Mouse (Mus musculus) CH12.LX (cell line): ENCODE results near the gene Tmem205. TPM values are rescaled to one million over a fixed set of nuclear protein-coding genes. Genes with fewer than 3 reads are reported as not detected.

Experiments
- DNase-seq: peaks from one replicate; pipeline ENCODE4 v3.0.0-alpha.2; 2013; ENCODE audit errors: extremely low read depth
- H3K27ac ChIP-seq: 2 replicates; pipeline ENCODE4 v1.5.1; 2012; ENCODE audit warnings: low read depth, mild to moderate bottlenecking, control low read depth, moderate library complexity; ENCODE audit not compliant: insufficient read depth
- H3K27me3 ChIP-seq: replicated peaks from 2 replicates; pipeline ENCODE3; 2012; ENCODE audit warnings: inconsistent platforms
- H3K36me3 ChIP-seq, 2 experiments: replicated peaks in 1 of 2; 2 replicates each; pipeline versions ENCODE3 to v1.6.1; 2012; ENCODE audit warnings: inconsistent platforms in 1 of 2, low read length in 1 of 2, mild to moderate bottlenecking in 1 of 2, mixed read lengths in 1 of 2, moderate library complexity in 1 of 2; ENCODE audit not compliant: control insufficient read depth in 1 of 2, insufficient read depth in 1 of 2
- H3K4me1 ChIP-seq, 2 experiments: 2 replicates each; pipeline ENCODE4 v1.6.1; 2012; ENCODE audit warnings: inconsistent platforms in 1 of 2, moderate library complexity in 1 of 2; ENCODE audit not compliant: insufficient read depth in 2 of 2, control insufficient read depth in 1 of 2
- H3K4me2 ChIP-seq: 2 replicates; pipeline ENCODE4 v1.6.1; 2012; ENCODE audit warnings: low read depth, mild to moderate bottlenecking, control low read depth; ENCODE audit not compliant: poor library complexity, insufficient read depth, severe bottlenecking
- H3K4me3 ChIP-seq, 3 experiments: fragments of 150-350 bp in 1 of 3; sonication (generic) in 1 of 3; replicated peaks in 1 of 3; 2 replicates each; pipeline versions ENCODE3 to v1.5.1; 2011 to 2012; ENCODE audit warnings: low read depth in 2 of 3, low read length in 2 of 3, mild to moderate bottlenecking in 2 of 3, moderate library complexity in 2 of 3, control low read depth in 1 of 3, improper control_type of control experiment in 1 of 3, inconsistent platforms in 1 of 3, mixed read lengths in 1 of 3; ENCODE audit not compliant: poor library complexity in 1 of 3
- H3K79me2 ChIP-seq: replicated peaks from 2 replicates; pipeline ENCODE4 v1.6.1; 2012; ENCODE audit warnings: mild to moderate bottlenecking, moderate library complexity; ENCODE audit not compliant: control insufficient read depth, poor library complexity, insufficient read depth, severe bottlenecking; ENCODE audit errors: extremely low read depth
- H3K9ac ChIP-seq: 2 replicates; pipeline ENCODE4 v1.6.1; 2012; ENCODE audit warnings: low read depth, mild to moderate bottlenecking, control low read depth, moderate library complexity; ENCODE audit not compliant: insufficient read depth
- H3K9me3 ChIP-seq: replicated peaks from 2 replicates; pipeline ENCODE3; 2012; ENCODE audit warnings: low read length, inconsistent platforms, mixed read lengths
- CHD1 ChIP-seq: IDR thresholded peaks from 2 replicates; pipeline ENCODE4 v1.6.1; 2012; ENCODE audit warnings: low read depth, low read length, improper control_type of control experiment, inconsistent platforms
- CHD2 ChIP-seq: IDR thresholded peaks from 2 replicates; pipeline ENCODE4 v1.6.1; 2011; ENCODE audit warnings: low read length, improper control_type of control experiment
- EP300 ChIP-seq: IDR thresholded peaks from 2 replicates; pipeline ENCODE4 v1.6.1; 2011; ENCODE audit warnings: low read length, improper control_type of control experiment
- GABPA ChIP-seq: IDR thresholded peaks from 2 replicates; pipeline ENCODE4 v1.6.1; 2012; ENCODE audit warnings: low read depth, low read length, improper control_type of control experiment, inconsistent platforms; ENCODE audit not compliant: insufficient replicate concordance
- IRF4 ChIP-seq: IDR thresholded peaks from 2 replicates; pipeline ENCODE4 v1.6.1; 2014; ENCODE audit warnings: low read depth, mild to moderate bottlenecking, inconsistent platforms, low read length, improper control_type of control experiment
- JUN ChIP-seq: IDR thresholded peaks from 2 replicates; pipeline ENCODE4 v1.6.1; 2011; ENCODE audit warnings: low read depth, mild to moderate bottlenecking, low read length, improper control_type of control experiment, moderate library complexity; ENCODE audit not compliant: insufficient read depth
- JUND ChIP-seq: conservative IDR thresholded peaks from 2 replicates; pipeline ENCODE4 v1.6.1; 2011; ENCODE audit warnings: low read depth, low read length, improper control_type of control experiment
- MAFK ChIP-seq: IDR thresholded peaks from 2 replicates; pipeline ENCODE4 v1.6.1; 2011; ENCODE audit warnings: low read length, improper control_type of control experiment; ENCODE audit not compliant: insufficient replicate concordance
- MAX ChIP-seq: IDR thresholded peaks from 2 replicates; pipeline ENCODE4 v1.6.1; 2011; ENCODE audit warnings: low read length, improper control_type of control experiment
- MEF2A ChIP-seq: IDR thresholded peaks from 2 replicates; pipeline ENCODE4 v1.6.1; 2014; ENCODE audit warnings: low read depth, mild to moderate bottlenecking, inconsistent platforms, low read length, improper control_type of control experiment, borderline replicate concordance
- MXI1 ChIP-seq: IDR thresholded peaks from 2 replicates; pipeline ENCODE4 v1.6.1; 2011; ENCODE audit warnings: mild to moderate bottlenecking, low read depth, low read length, improper control_type of control experiment
- MYC ChIP-seq: IDR thresholded peaks from 2 replicates; pipeline ENCODE4 v1.6.1; 2011; ENCODE audit warnings: low read depth, mild to moderate bottlenecking, improper control_type of control experiment, low read length
- NELFE ChIP-seq: IDR thresholded peaks from 2 replicates; pipeline ENCODE4 v1.6.1; 2011; ENCODE audit warnings: low read depth, low read length, improper control_type of control experiment
- NRF1 ChIP-seq: IDR thresholded peaks from 2 replicates; pipeline ENCODE4 v1.6.1; 2014; ENCODE audit warnings: low read depth, mild to moderate bottlenecking, inconsistent platforms, low read length, improper control_type of control experiment, moderate library complexity
- PAX5 ChIP-seq: IDR thresholded peaks from 2 replicates; pipeline ENCODE4 v1.6.1; 2012; ENCODE audit warnings: low read length, inconsistent platforms, mixed read lengths
- SIN3A ChIP-seq: IDR thresholded peaks from 2 replicates; pipeline ENCODE4 v1.6.1; 2012; ENCODE audit warnings: low read length, improper control_type of control experiment, inconsistent platforms
- SMC3 ChIP-seq: IDR thresholded peaks from 2 replicates; pipeline ENCODE4 v1.6.1; 2011; ENCODE audit warnings: low read depth, low read length, improper control_type of control experiment
- UBTF ChIP-seq: IDR thresholded peaks from 2 replicates; pipeline ENCODE4 v1.6.1; 2012; ENCODE audit warnings: low read depth, mild to moderate bottlenecking, inconsistent platforms, low read length, improper control_type of control experiment, moderate library complexity
- USF1 ChIP-seq: IDR thresholded peaks from 2 replicates; pipeline ENCODE4 v1.6.1; 2014; ENCODE audit warnings: low read depth, mild to moderate bottlenecking, inconsistent platforms, low read length, improper control_type of control experiment
- ZMIZ1 ChIP-seq: IDR thresholded peaks from 2 replicates; pipeline ENCODE4 v1.6.1; 2012; ENCODE audit warnings: low read depth, mild to moderate bottlenecking, inconsistent platforms, low read length, improper control_type of control experiment
- dilution Hi-C: fragments of 300-500 bp; cut with MboI; formaldehyde crosslinking; loops from 2 replicates; pipeline ENCODE4 v1.14.3; 2020; ENCODE audit warnings: low sequenced_read_pairs; ENCODE audit not compliant: extremely low pct_unique_long_range_greater_than_20kb, extremely low pct_ligation_motif_present
- in situ Hi-C: fragments of 300-500 bp; cut with MboI; formaldehyde crosslinking; loops from 3 replicates; pipeline ENCODE4 v1.14.3; 2019; ENCODE audit warnings: low sequenced_read_pairs, low pct_ligation_motif_present, low pct_unique_long_range_greater_than_20kb, mixed read lengths
- polyA plus RNA-seq: library from polyadenylated mRNA; unstranded; fragments of >175 nt; gene quantifications from 2 replicates; pipeline ENCODE4 v1.2.1, GENCODE M21; 2012; ENCODE audit warnings: low read depth; ENCODE audit not compliant: insufficient read length
- total RNA-seq, 2 experiments: library from RNA; depleted of rRNA; stranded (reverse); fragments of 300-350 nt in 1 of 2; fragments of >200 nt in 1 of 2; gene quantifications; 2 replicates each; pipeline ENCODE4 v1.2.3; 2012 to 2014

Gene Tmem205
- total and polyA plus RNA-seq, 3 experiments, result 0.87 to 2.9 (median 2.9) TPM

- DNase-seq, result no peak
- no peak overlapping the region for H3K4me2 ChIP-seq
- peaks cover 4 to 11% of the 10 kb centered on the region in 2 experiments; a peak in 2 of 4 replicates for H3K4me1 ChIP-seq
- no peak overlapping the region for H3K9ac ChIP-seq
- no peak overlapping the region for H3K27ac ChIP-seq
- no peak for TF ChIP-seq PAX5
- no peak for TF ChIP-seq MAX
- no peak for TF ChIP-seq EP300
- TF ChIP-seq MAFK, result no peak
- no peak for TF ChIP-seq CHD1
- no peak for TF ChIP-seq JUND
- TF ChIP-seq SIN3A, result no peak
- no peak for TF ChIP-seq NRF1
- H3K4me3 ChIP-seq, result no peak overlapping the region
- peaks cover 32% of the 10 kb centered on the region for H3K27me3 ChIP-seq
- H3K9me3 ChIP-seq, result no peaks in the 10 kb centered on the region
- dilution Hi-C loops (no loop called here), in situ Hi-C loops (no loop called here)
- no peaks in the 10 kb centered on the region for H3K36me3 ChIP-seq
- no peaks in the 10 kb centered on the region for H3K79me2 ChIP-seq
These were observed 3.3 kb downstream of the Tmem205 start for GRCm38 (mm10) chr9:21924099-21924493.

GRCm38 (mm10) chr9:21923490-21924098 is 3.8 kb downstream of the Tmem205 start:
- Histone ChIP-seq H3K79me2 (no peaks in the 10 kb centered on the region), H3K9me3 (no peaks in the 10 kb centered on the region), H3K36me3 (no peaks in the 10 kb centered on the region), H3K27me3 (peaks cover 27% of the 10 kb centered on the region)
- dilution Hi-C loops, result no loop called here
- DNase-seq, result no peak
- TF ChIP-seq SMC3 (no peak), MXI1 (no peak), NELFE (no peak), JUN (no peak), MAX (no peak), CHD2 (no peak), GABPA (no peak), PAX5 (no peak), EP300 (no peak), UBTF (no peak), MYC (no peak), SIN3A (no peak), ZMIZ1 (no peak), JUND (no peak), NRF1 (no peak), USF1 (no peak), MEF2A (no peak), IRF4 (no peak), CHD1 (no peak)
- TF ChIP-seq, all 38 proteins: peak for 0
- Histone ChIP-seq H3K9ac (no peak overlapping the region), H3K4me1 (peaks cover 5 to 11% of the 10 kb centered on the region in 2 experiments; a peak in 2 of 4 replicates), H3K4me2 (no peak overlapping the region), H3K27ac (no peak overlapping the region), H3K4me3 (no peak overlapping the region)
- in situ Hi-C loops, result no loop called here
